Mouse (Mus musculus) cortical plate, adult 2 months (tissue): Measurements from ENCODE around the gene Txnrd3. TPM values are rescaled to one million over a fixed set of nuclear protein-coding genes. Genes with fewer than 3 reads are reported as not detected.

Source experiments
- H3K27ac ChIP-seq: fragments of 200-500 bp; 2 replicates; pipeline ENCODE4 v1.5.1; 2012; ENCODE audit warnings: low read length, control low read depth, inconsistent platforms; ENCODE audit not compliant: insufficient read depth
- H3K4me1 ChIP-seq: fragments of 200-500 bp; 2 replicates; pipeline ENCODE4 v1.6.1; 2011; ENCODE audit warnings: low read length; ENCODE audit not compliant: control insufficient read depth, insufficient read depth
- H3K4me3 ChIP-seq: fragments of 200-500 bp; 2 replicates; pipeline ENCODE4 v1.5.1; 2011; ENCODE audit warnings: mild to moderate bottlenecking, low read length, control low read depth; ENCODE audit not compliant: insufficient read depth
- CTCF ChIP-seq: fragments of 200-500 bp; IDR thresholded peaks from 2 replicates; pipeline ENCODE4 v1.5.1; 2011; ENCODE audit warnings: mild to moderate bottlenecking, control low read depth, low read length; ENCODE audit not compliant: insufficient read depth; ENCODE audit errors: extremely low read depth
- POLR2A ChIP-seq: fragments of 200-500 bp; IDR thresholded peaks from 2 replicates; pipeline ENCODE4 v1.6.1; 2011; ENCODE audit warnings: mild to moderate bottlenecking, low read length, control low read depth; ENCODE audit not compliant: insufficient read depth; ENCODE audit errors: extremely low read depth
- polyA plus RNA-seq: library from polyadenylated mRNA; depleted of rRNA; stranded (reverse); fragments of >200 nt; gene quantifications from 2 replicates; pipeline ENCODE4 v1.2.3, GENCODE M21; 2012

The Txnrd3 gene
- polyA plus RNA-seq, 1 experiment: 3.2 TPM

- TF ChIP-seq POLR2A (no peak), CTCF (no peak)
- Histone ChIP-seq H3K27ac (no peak overlapping the region), H3K4me3 (no peak overlapping the region), H3K4me1 (no peaks in the 10 kb centered on the region)
These were observed 23.2 kb downstream of the Txnrd3 start for GRCm38 (mm10) chr6:89666976-89667375.

DNA sequence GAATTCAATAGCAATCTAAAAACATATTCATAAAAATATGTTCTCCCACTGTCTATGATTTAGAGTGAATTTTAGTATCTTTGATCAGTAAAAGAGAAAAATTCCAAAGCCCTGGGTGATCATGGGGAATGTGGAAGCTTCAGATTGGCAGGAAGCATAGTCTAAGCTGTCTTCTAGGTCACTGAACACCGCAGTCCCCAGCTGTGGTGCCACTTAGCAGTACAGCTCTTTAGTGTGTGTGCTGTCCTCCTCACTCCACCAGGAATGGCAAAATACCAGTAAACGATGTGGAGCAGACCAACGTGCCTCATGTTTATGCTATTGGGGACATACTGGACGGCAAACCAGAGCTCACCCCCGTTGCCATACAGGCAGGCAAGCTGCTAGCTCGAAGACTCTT, 25.8 kb downstream of the Txnrd3 start:
- Histone ChIP-seq H3K4me3 (no peak overlapping the region), H3K4me1 (no peaks in the 10 kb centered on the region), H3K27ac (no peak overlapping the region)
- TF ChIP-seq CTCF (no peak), POLR2A (no peak)

GRCm38 (mm10) chr6:89671431-89671830, 27.6 kb downstream of the Txnrd3 start:
- Histone ChIP-seq H3K27ac (no peak overlapping the region), H3K4me3 (no peak overlapping the region), H3K4me1 (no peaks in the 10 kb centered on the region)
- TF ChIP-seq POLR2A: no peak
- TF ChIP-seq CTCF: no peak

GRCm38 (mm10) chr6:89672641-89673040, 28.9 kb downstream of the Txnrd3 start:
- TF ChIP-seq CTCF: no peak
- TF ChIP-seq POLR2A: no peak
- H3K27ac ChIP-seq: no peak overlapping the region
- H3K4me1 ChIP-seq: no peaks in the 10 kb centered on the region
- H3K4me3 ChIP-seq: no peak overlapping the region

GRCm38 (mm10) chr6:89673135-89673780, 29.5 kb downstream of the Txnrd3 start:
- Histone ChIP-seq H3K4me3 (no peak overlapping the region), H3K27ac (no peak overlapping the region), H3K4me1 (no peaks in the 10 kb centered on the region)
- TF ChIP-seq CTCF (no peak), POLR2A (no peak)

DNA sequence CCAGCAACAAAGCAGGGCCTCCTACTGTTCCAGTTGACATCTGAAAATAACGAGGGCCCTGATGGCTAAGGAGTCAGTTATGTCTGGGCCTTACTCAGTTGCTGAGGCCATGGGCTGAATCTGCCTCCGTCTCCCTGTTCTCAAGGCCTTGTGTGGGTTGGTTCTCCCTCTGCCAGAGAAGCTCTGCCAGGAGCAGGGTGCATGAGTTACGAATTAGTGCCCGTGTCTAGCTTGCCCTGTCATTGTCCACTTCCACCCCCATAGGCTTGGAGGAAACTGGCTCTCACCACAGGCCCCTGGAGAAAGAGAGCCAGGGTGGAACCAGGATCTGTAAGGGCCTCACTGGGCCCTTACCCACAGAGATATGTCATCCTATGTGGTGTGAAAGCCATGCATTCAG, 34.7 kb downstream of the Txnrd3 start:
- Histone ChIP-seq H3K4me3 (no peak overlapping the region), H3K27ac (no peak overlapping the region), H3K4me1 (no peaks in the 10 kb centered on the region)
- TF ChIP-seq CTCF (no peak), POLR2A (no peak)

DNA sequence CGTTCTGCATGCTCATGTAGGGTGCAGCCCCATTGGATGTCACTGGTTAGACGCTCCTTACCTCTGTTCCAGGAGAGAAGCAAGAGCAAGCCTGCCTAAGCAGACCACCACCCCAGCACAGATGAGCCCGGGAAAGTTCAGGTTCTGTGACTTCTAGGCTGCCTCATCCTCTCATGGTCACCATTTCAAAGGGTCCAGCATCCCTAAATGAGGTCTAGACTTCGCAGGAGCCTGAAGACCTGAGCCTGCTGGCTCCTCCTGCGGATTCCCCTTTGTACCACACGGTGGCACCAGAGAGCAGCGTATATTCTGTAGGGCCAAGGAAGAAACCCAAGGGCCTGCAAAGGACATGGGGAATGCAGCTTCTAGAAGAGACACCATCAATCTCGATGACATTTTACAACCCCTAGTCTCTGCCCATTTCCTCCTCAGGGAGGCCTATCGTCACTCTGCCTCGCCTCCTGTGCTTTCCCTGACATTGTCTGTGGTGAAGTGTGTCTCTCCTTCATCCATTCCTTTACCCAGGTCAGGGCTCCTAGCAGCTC, 35.6 kb downstream of the Txnrd3 start:
- H3K4me3 ChIP-seq: no peak overlapping the region
- no peaks in the 10 kb centered on the region for H3K4me1 ChIP-seq
- no peak overlapping the region for H3K27ac ChIP-seq
- TF ChIP-seq POLR2A: no peak
- TF ChIP-seq CTCF: peak; percentile 84

DNA sequence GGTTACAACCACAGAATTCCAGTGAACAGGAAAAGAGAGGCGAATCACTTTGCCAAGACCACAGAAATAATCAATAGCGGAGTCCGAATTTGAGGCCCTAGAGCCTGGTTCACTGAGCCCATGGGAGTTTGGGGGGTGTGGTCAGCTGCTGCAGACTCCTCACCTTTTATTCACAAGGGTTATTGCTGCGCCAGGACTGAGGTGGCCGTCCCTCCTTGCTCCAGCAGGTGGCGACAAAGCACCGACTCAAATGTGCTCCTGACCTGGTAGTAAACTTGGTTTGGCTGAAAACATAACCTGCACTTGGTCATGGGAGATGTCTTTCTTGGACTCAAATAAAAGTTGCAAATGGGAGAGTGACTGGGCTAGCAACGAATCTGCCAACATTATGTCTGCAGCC, 36.4 kb downstream of the Txnrd3 start:
- H3K4me1 ChIP-seq: no peaks in the 10 kb centered on the region
- H3K4me3 ChIP-seq: no peak overlapping the region
- H3K27ac ChIP-seq: no peak overlapping the region
- TF ChIP-seq POLR2A (no peak), CTCF (peak; percentile 87)

DNA sequence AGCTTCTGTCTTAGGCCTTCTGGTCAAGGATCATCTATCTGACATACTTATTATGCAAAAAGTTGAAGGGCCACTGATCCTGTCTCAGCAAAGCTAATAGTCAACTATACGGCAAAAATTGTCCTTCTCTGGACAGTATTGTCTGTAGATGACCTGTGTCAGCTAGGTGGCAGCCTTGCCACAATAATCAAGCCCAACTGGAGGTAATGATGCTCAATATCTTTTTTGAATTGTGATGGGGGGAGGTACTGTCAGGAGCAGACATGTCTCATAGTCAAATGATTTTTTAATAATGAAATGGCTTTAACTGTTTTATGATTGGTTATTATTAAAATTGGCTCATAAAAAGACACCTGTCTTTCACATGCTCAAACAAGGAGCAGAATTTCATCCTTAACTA, 40.4 kb downstream of the Txnrd3 start:
- Histone ChIP-seq H3K27ac (no peak overlapping the region), H3K4me3 (no peak overlapping the region), H3K4me1 (no peaks in the 10 kb centered on the region)
- TF ChIP-seq CTCF: peak; percentile 43; the same call in 1 of the 2 replicates
- TF ChIP-seq POLR2A: no peak

- Histone ChIP-seq H3K4me1 (no peaks in the 10 kb centered on the region), H3K4me3 (no peak overlapping the region), H3K27ac (no peak overlapping the region)
- TF ChIP-seq CTCF: no peak
- no peak for TF ChIP-seq POLR2A
These were observed 43.3 kb downstream of the Txnrd3 start for GRCm38 (mm10) chr6:89687100-89687499.
